ENCODE assay signal across 30 mouse cellular contexts in the genomic region with DNA sequence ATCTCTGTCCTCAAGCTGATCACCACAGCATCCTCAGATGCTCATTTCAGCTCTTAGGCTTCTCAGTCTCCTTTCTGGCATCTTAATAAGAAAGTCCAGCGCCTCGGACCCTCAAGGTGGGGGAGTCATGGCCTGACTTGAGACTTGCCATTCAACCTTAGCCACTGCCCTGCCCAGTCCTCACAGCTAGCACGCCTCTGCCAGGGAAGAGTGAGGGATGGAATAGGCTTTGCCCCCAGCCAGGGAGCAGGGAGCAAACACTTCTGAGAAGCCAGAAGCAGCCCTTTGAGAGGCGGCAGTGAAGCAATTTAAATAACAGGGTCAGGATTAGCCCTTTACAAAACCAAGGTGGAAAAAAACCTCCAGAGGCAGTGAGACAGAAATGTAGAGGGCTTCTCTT.
"Had no signal": no experiment of that assay in that cellular context is flagged by ENCODE, and none has a peak within 500 bp of the region (broad histone marks: within the 10 kb centered on the region; RNA-seq: fewer than 3 reads in every experiment).

No protein-coding gene starts in this region.

- H3K4me3 ChIP-seq: left cerebral cortex, adult 2 months; limb, embryonic 10.5 days; limb, embryonic 12.5 days; limb, embryonic 13.5 days; limb, embryonic 15.5 days; liver, embryonic 12.5 days; liver, embryonic 13.5 days; liver, embryonic 15.5 days; lung, embryonic 15.5 days; megakaryocyte, embryonic 14.5 days; midbrain, embryonic 10.5 days; midbrain, embryonic 12.5 days; midbrain, embryonic 13.5 days; midbrain, embryonic 15.5 days; myocyte had no signal

- H3K4me2 ChIP-seq: limb, embryonic 12.5 days; limb, embryonic 13.5 days; limb, embryonic 15.5 days; liver, embryonic 11.5 days; liver, embryonic 12.5 days; liver, embryonic 13.5 days; liver, embryonic 15.5 days; lung, embryonic 14.5 days; lung, embryonic 15.5 days; midbrain, embryonic 12.5 days; midbrain, embryonic 13.5 days; midbrain, embryonic 15.5 days had no signal

- H3K36me3 ChIP-seq: limb, embryonic 10.5 days; limb, embryonic 12.5 days; limb, embryonic 13.5 days; limb, embryonic 15.5 days; liver, embryonic 12.5 days; liver, embryonic 13.5 days; liver, embryonic 15.5 days; lung, embryonic 15.5 days; midbrain, embryonic 10.5 days; midbrain, embryonic 12.5 days; midbrain, embryonic 13.5 days; midbrain, embryonic 15.5 days had no signal

- H3K4me1 ChIP-seq: limb, embryonic 10.5 days; limb, embryonic 12.5 days; limb, embryonic 13.5 days; limb, embryonic 15.5 days; liver, embryonic 12.5 days; liver, embryonic 13.5 days; liver, embryonic 15.5 days; lung, embryonic 15.5 days; megakaryocyte, embryonic 14.5 days; midbrain, embryonic 10.5 days had no signal

- ATAC-seq: liver, embryonic 12.5 days; liver, postnatal 0 days; lung, postnatal 0 days; midbrain, embryonic 13.5 days; midbrain, embryonic 15.5 days; midbrain, embryonic 16.5 days had no signal

- H3K27me3 ChIP-seq: limb, embryonic 12.5 days; limb, embryonic 13.5 days; limb, embryonic 15.5 days; liver, embryonic 12.5 days; liver, embryonic 13.5 days; liver, embryonic 15.5 days; lung, embryonic 15.5 days; megakaryocyte, embryonic 14.5 days; midbrain, embryonic 12.5 days; midbrain, embryonic 13.5 days; midbrain, embryonic 15.5 days had no signal

- H3K9me3 ChIP-seq: limb, embryonic 10.5 days; limb, embryonic 12.5 days; limb, embryonic 15.5 days; liver, embryonic 12.5 days; liver, embryonic 15.5 days; lung, embryonic 15.5 days; midbrain, embryonic 10.5 days; midbrain, embryonic 12.5 days; midbrain, embryonic 13.5 days; midbrain, embryonic 15.5 days had no signal

- H3K9ac ChIP-seq: limb, embryonic 12.5 days; limb, embryonic 13.5 days; limb, embryonic 15.5 days; liver, embryonic 12.5 days; liver, embryonic 13.5 days; liver, embryonic 14.5 days; liver, embryonic 15.5 days; liver, postnatal 0 days; lung, embryonic 14.5 days; lung, embryonic 15.5 days; midbrain, embryonic 12.5 days; midbrain, embryonic 13.5 days; midbrain, embryonic 15.5 days had no signal

- H3K27ac ChIP-seq: left cerebral cortex, adult 2 months; limb, embryonic 10.5 days; limb, embryonic 12.5 days; limb, embryonic 13.5 days; limb, embryonic 15.5 days; liver, embryonic 12.5 days; liver, embryonic 13.5 days; liver, embryonic 14.5 days; liver, embryonic 15.5 days; lung, embryonic 15.5 days; macrophage; midbrain, embryonic 10.5 days; midbrain, embryonic 12.5 days; midbrain, embryonic 13.5 days; midbrain, embryonic 15.5 days had no signal

- DNase-seq: left cerebral cortex, postnatal 4 days; liver; liver, embryonic 13.5 days; liver, postnatal 0 days; lung, adult 18-20 months; lung, adult 2 months; lung, embryonic 14.5 days; lung, postnatal 10 days; lung, postnatal 14 days; lung, postnatal 36 days; lung, postnatal 4 days had no signal
